Mouse (Mus musculus): ENCODE measurements around the gene Arl4d. TPM values are rescaled to one million over a fixed set of nuclear protein-coding genes. Genes with fewer than 3 reads are reported as not detected.
"Not testable (repeated sequence)": the region's sequence is repeated elsewhere in the genome, so short reads cannot be mapped to it uniquely, and the experiment has no call there.

Gene Arl4d
- total RNA-seq, 2 experiments from 2014 or later = 23.4 to 23.5 TPM

- intact Hi-C loops (cut with DNase I) = not testable (repeated sequence)
- DNase-seq = peak; percentile 75 to 82
Measured at GRCm38 (mm10) chr11:101645411-101646282, 19.7 kb upstream of the Arl4d start.

- DNase-seq; intact Hi-C loops (cut with DNase I): not testable (repeated sequence)
Measured at GRCm38 (mm10) chr11:101646283-101646794, 19.0 kb upstream of the Arl4d start.

- DNase-seq; intact Hi-C loops (cut with DNase I): not testable (repeated sequence)
Measured at GRCm38 (mm10) chr11:101647093-101647492, 18.2 kb upstream of the Arl4d start.

GRCm38 (mm10) chr11:101656356-101656755, 9.0 kb upstream of the Arl4d start:
- intact Hi-C loops (cut with DNase I) = loop anchor here (2.0 kb wide), 1 partner anchor 30 kb away; the partner anchor contains the start of gene Rdm1
- no peak for DNase-seq

- intact Hi-C loops (cut with DNase I) = loop anchor here (2.0 kb wide), 1 partner anchor 31 kb away; the partner anchor contains the start of gene Rdm1
- DNase-seq = no peak
Measured at GRCm38 (mm10) chr11:101657528-101657885, 7.8 kb upstream of the Arl4d start.

GRCm38 (mm10) chr11:101657886-101658750, 7.2 kb upstream of the Arl4d start:
- intact Hi-C loops (cut with DNase I) = loop anchor here (2.0 kb wide), 1 partner anchor 31 kb away; the partner anchor contains the start of gene Rdm1
- DNase-seq = peak; percentile 84 to 90

- peak; percentile 77 to 79 for DNase-seq
- intact Hi-C loops (cut with DNase I) = loop anchor here (1.0 kb wide), 1 partner anchor 73 kb away; the partner anchor contains the start of gene Dhx8
Measured at GRCm38 (mm10) chr11:101658751-101659558, 6.4 kb upstream of the Arl4d start.

GRCm38 (mm10) chr11:101661191-101661590, 4.2 kb upstream of the Arl4d start:
- DNase-seq = no peak
- intact Hi-C loops (cut with DNase I) = no loop called here

GRCm38 (mm10) chr11:101661786-101662185, 3.6 kb upstream of the Arl4d start:
- no peak for DNase-seq
- intact Hi-C loops (cut with DNase I) = no loop called here

GRCm38 (mm10) chr11:101663229-101664027, 1.9 kb upstream of the Arl4d start:
- no peak for DNase-seq
- intact Hi-C loops (cut with DNase I) = no loop called here

- intact Hi-C loops (cut with DNase I) = no loop called here
- no peak for DNase-seq
Measured at GRCm38 (mm10) chr11:101665636-101665992, 273 bp downstream of the Arl4d start.

- peak; percentile 47 to 63 for DNase-seq
- intact Hi-C loops (cut with DNase I) = no loop called here
Measured at GRCm38 (mm10) chr11:101666626-101667345, 1.4 kb downstream of the Arl4d start.

- peak; percentile 63 to 70 for DNase-seq
- intact Hi-C loops (cut with DNase I) = loop anchor here (2.0 kb wide), 1 partner anchor 33 kb away; no protein-coding TSS in a partner anchor
Measured at GRCm38 (mm10) chr11:101667871-101668532, 2.7 kb downstream of the Arl4d start.

- peak; percentile 49 to 54 for DNase-seq
- intact Hi-C loops (cut with DNase I) = loop anchor here (2.0 kb wide), 1 partner anchor 32 kb away; no protein-coding TSS in a partner anchor
Measured at GRCm38 (mm10) chr11:101668546-101669261, 3.4 kb downstream of the Arl4d start.

GRCm38 (mm10) chr11:101670334-101670733, 5.0 kb downstream of the Arl4d start:
- DNase-seq = no peak
- intact Hi-C loops (cut with DNase I) = no loop called here

GRCm38 (mm10) chr11:101671255-101671654, 5.9 kb downstream of the Arl4d start:
- intact Hi-C loops (cut with DNase I) = no loop called here
- DNase-seq = no peak

GRCm38 (mm10) chr11:101673010-101673642, 7.8 kb downstream of the Arl4d start:
- intact Hi-C loops (cut with DNase I) = no loop called here
- DNase-seq = peak; percentile 44 to 53
